Mouse (Mus musculus) MEL (cell line): Measurements from ENCODE around the gene Tie1. TPM values are rescaled to one million over a fixed set of nuclear protein-coding genes. Genes with fewer than 3 reads are reported as not detected.
"Not testable (repeated sequence)": the region's sequence is repeated elsewhere in the genome, so short reads cannot be mapped to it uniquely, and the experiment has no call there.

Experiments used
- DNase-seq: peaks from one replicate; pipeline ENCODE4 v3.0.0; 2011; ENCODE audit warnings: low read depth, low spot score
- H3K27ac ChIP-seq: 2 replicates; pipeline ENCODE4 v1.5.1; 2012; ENCODE audit warnings: low read depth, mild to moderate bottlenecking, control low read depth, low read length, moderate library complexity; ENCODE audit not compliant: control insufficient read depth
- H3K27me3 ChIP-seq, 2 experiments: fragments of 150-350 bp in 1 of 2; sonication (generic) in 1 of 2; 2 replicates each; pipeline ENCODE4 v1.6.1; 2012; ENCODE audit warnings: low read length in 2 of 2, mild to moderate bottlenecking in 2 of 2, improper control_type of control experiment in 1 of 2, moderate library complexity in 1 of 2; ENCODE audit not compliant: insufficient read depth in 2 of 2, control insufficient read depth in 1 of 2
- H3K36me3 ChIP-seq, 2 experiments: 2 replicates each; pipeline ENCODE4 v1.6.1; 2012 to 2014; ENCODE audit warnings: low read length in 2 of 2, improper control_type of control experiment in 1 of 2, inconsistent platforms in 1 of 2, mild to moderate bottlenecking in 1 of 2; ENCODE audit not compliant: insufficient read depth in 2 of 2, control insufficient read depth in 1 of 2
- H3K4me1 ChIP-seq, 2 experiments: fragments of 150-350 bp in 1 of 2; sonication (generic) in 1 of 2; 2 replicates each; pipeline ENCODE4 v1.6.1; 2012; ENCODE audit warnings: low read length in 2 of 2, improper control_type of control experiment in 1 of 2, mild to moderate bottlenecking in 1 of 2; ENCODE audit not compliant: insufficient read depth in 2 of 2, control insufficient read depth in 1 of 2
- H3K4me3 ChIP-seq, 2 experiments: fragments of 150-350 bp in 1 of 2; sonication (generic) in 1 of 2; 2 replicates each; pipeline ENCODE4 v1.5.1; 2012; ENCODE audit warnings: low read depth in 2 of 2, low read length in 2 of 2, mild to moderate bottlenecking in 2 of 2, moderate library complexity in 2 of 2, control low read depth in 1 of 2, improper control_type of control experiment in 1 of 2; ENCODE audit not compliant: control insufficient read depth in 1 of 2, insufficient read depth in 1 of 2
- H3K79me2 ChIP-seq: 2 replicates; pipeline ENCODE4 v1.6.1; 2012; ENCODE audit warnings: mild to moderate bottlenecking, low read length, moderate library complexity; ENCODE audit not compliant: control insufficient read depth, poor library complexity, insufficient read depth
- H3K9ac ChIP-seq: 2 replicates; pipeline ENCODE4 v1.6.1; 2012; ENCODE audit warnings: low read depth, mild to moderate bottlenecking, control low read depth, low read length, moderate library complexity; ENCODE audit not compliant: control insufficient read depth, poor library complexity, severe bottlenecking
- H3K9me3 ChIP-seq: fragments of 150-350 bp; sonication (generic); replicated peaks from 2 replicates; pipeline ENCODE4 v1.6.1; 2012; ENCODE audit warnings: mild to moderate bottlenecking, low read length, improper control_type of control experiment, moderate library complexity; ENCODE audit not compliant: insufficient read depth
- CHD1 ChIP-seq: IDR thresholded peaks from 2 replicates; pipeline ENCODE4 v1.6.1; 2012; ENCODE audit warnings: low read depth, mild to moderate bottlenecking, inconsistent platforms, low read length, improper control_type of control experiment
- E2F4 ChIP-seq: IDR thresholded peaks from 2 replicates; pipeline ENCODE4 v1.6.1; 2011; ENCODE audit warnings: low read depth, low read length, improper control_type of control experiment, borderline replicate concordance
- ELF1 ChIP-seq: IDR thresholded peaks from 2 replicates; pipeline ENCODE4 v1.6.1; 2014; ENCODE audit warnings: low read depth, mild to moderate bottlenecking, inconsistent platforms, low read length, improper control_type of control experiment, moderate library complexity
- GATA1 ChIP-seq: IDR thresholded peaks from 2 replicates; pipeline ENCODE4 v1.6.1; 2011; ENCODE audit warnings: low read depth, low read length, improper control_type of control experiment
- HCFC1 ChIP-seq: IDR thresholded peaks from 2 replicates; pipeline ENCODE4 v1.6.1; 2012; ENCODE audit warnings: low read depth, mild to moderate bottlenecking, inconsistent platforms, low read length, improper control_type of control experiment, moderate library complexity
- MAX ChIP-seq: IDR thresholded peaks from 2 replicates; pipeline ENCODE4 v1.6.1; 2011; ENCODE audit warnings: low read length, improper control_type of control experiment
- MAZ ChIP-seq: IDR thresholded peaks from 2 replicates; pipeline ENCODE4 v1.6.1; 2012; ENCODE audit warnings: low read depth, mild to moderate bottlenecking, inconsistent platforms, low read length, improper control_type of control experiment
- MXI1 ChIP-seq: IDR thresholded peaks from 2 replicates; pipeline ENCODE4 v1.6.1; 2011; ENCODE audit warnings: mild to moderate bottlenecking, low read depth, low read length, improper control_type of control experiment
- MYB ChIP-seq: IDR thresholded peaks from 2 replicates; pipeline ENCODE4 v1.6.1; 2011; ENCODE audit warnings: mild to moderate bottlenecking, low read depth, low read length, improper control_type of control experiment
- POLR2AphosphoS2 ChIP-seq: IDR thresholded peaks from 2 replicates; pipeline ENCODE4 v1.6.1; 2011; ENCODE audit warnings: low read length, improper control_type of control experiment
- RCOR1 ChIP-seq: IDR thresholded peaks from 2 replicates; pipeline ENCODE4 v1.6.1; 2012; ENCODE audit warnings: low read depth, mild to moderate bottlenecking, inconsistent platforms, low read length, improper control_type of control experiment
- TAL1 ChIP-seq: IDR thresholded peaks from 2 replicates; pipeline ENCODE4 v1.6.1; 2012; ENCODE audit warnings: mild to moderate bottlenecking, inconsistent platforms, low read length, moderate library complexity, mixed read lengths
- TBP ChIP-seq: IDR thresholded peaks from 2 replicates; pipeline ENCODE4 v1.8.0; 2011; ENCODE audit warnings: low read depth, low read length, improper control_type of control experiment
- TCF12 ChIP-seq: IDR thresholded peaks from 2 replicates; pipeline ENCODE4 v1.6.1; 2014; ENCODE audit warnings: low read depth, mild to moderate bottlenecking, inconsistent platforms, low read length, improper control_type of control experiment, moderate library complexity
- UBTF ChIP-seq: IDR thresholded peaks from 2 replicates; pipeline ENCODE4 v1.6.1; 2012; ENCODE audit warnings: low read depth, mild to moderate bottlenecking, inconsistent platforms, low read length, improper control_type of control experiment, moderate library complexity, borderline replicate concordance; ENCODE audit not compliant: insufficient read depth
- USF1 ChIP-seq: IDR thresholded peaks from 2 replicates; pipeline ENCODE4 v1.6.1; 2014; ENCODE audit warnings: low read depth, mild to moderate bottlenecking, inconsistent platforms, low read length, improper control_type of control experiment, moderate library complexity
- USF2 ChIP-seq, 2 experiments: IDR thresholded peaks; 2 replicates each; pipeline ENCODE4 v1.6.1; 2011 to 2012; ENCODE audit warnings: improper control_type of control experiment in 2 of 2, low read length in 2 of 2, borderline replicate concordance in 1 of 2, inconsistent platforms in 1 of 2, low read depth in 1 of 2, mild to moderate bottlenecking in 1 of 2; ENCODE audit not compliant: insufficient read depth in 1 of 2
- ZMIZ1 ChIP-seq: IDR thresholded peaks from 2 replicates; pipeline ENCODE4 v1.6.1; 2012; ENCODE audit warnings: low read depth, mild to moderate bottlenecking, inconsistent platforms, low read length, improper control_type of control experiment, moderate library complexity
- polyA plus RNA-seq, 2 experiments: library from polyadenylated mRNA; stranded (reverse) in 1 of 2; unstranded in 1 of 2; fragments of >175 nt in 1 of 2; fragments of >200 nt in 1 of 2; gene quantifications; 2 replicates each; pipeline versions ENCODE4 v1.2.1 to v1.2.4; 2012; ENCODE audit warnings: low replicate concordance in 2 of 2, low read depth in 1 of 2; ENCODE audit not compliant: insufficient read length in 2 of 2, insufficient read depth in 1 of 2, missing spikeins in 1 of 2
- total RNA-seq: library from RNA; depleted of rRNA; stranded (reverse); fragments of 300-350 nt; gene quantifications from 2 replicates; pipeline ENCODE4 v1.2.3, GENCODE M21; 2012

The Tie1 gene
- total and polyA plus RNA-seq, 3 experiments, result 0.03 TPM; not detected in 2

DNA sequence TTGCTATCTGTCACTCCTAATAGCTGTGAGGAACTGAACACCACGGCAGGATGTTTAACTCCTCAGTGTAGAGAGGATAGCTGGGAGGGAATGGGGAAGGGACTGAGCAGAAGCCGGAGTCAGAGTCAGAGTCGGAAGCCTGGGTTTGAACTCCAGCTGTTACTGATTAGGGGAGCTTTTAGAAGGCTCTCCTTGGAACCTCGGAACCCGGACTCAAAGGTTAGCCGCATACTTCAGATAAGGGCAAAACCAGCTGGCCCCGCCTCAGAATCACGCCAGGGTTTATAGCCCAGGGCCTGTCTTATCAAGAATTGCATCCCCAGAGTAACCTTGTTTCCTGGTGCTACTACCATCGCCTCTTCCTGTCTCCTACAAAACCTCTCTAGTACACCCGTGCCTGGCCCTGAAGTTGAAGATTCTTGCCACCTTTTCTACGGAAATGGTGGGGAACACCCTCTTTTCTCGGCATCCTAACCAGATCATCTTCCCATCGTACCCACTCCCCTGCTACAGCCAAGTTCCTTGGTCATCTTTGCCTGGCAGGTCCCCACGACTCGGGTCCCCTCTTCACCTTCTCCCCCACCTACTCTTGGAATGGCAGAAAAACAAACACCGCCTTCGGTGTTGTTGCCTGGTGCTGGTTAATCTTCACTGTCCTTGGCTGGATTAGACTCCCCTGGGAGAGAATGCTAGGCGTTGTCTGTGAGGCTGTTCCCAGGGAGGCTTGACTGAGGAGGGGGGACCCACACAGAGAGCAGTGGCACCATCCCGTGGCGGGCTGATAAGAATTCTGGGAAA is 27.0 kb upstream of the Tie1 start:
- no peak overlapping the region for H3K4me3 ChIP-seq
- no peaks in the 10 kb centered on the region for H3K9me3 ChIP-seq
- H3K79me2 ChIP-seq, result no peaks in the 10 kb centered on the region
- peaks cover 2 to 7% of the 10 kb centered on the region in 2 experiments; a peak in 3 of 4 replicates for H3K27me3 ChIP-seq
- no peaks in the 10 kb centered on the region for H3K36me3 ChIP-seq
- 0 out of 2 replicates have a peak, but pooled peaks have one; percentile 3 for TF ChIP-seq GATA1
- TF ChIP-seq RCOR1, result peak; percentile 50
- no peak for TF ChIP-seq UBTF
- H3K9ac ChIP-seq, result no peak overlapping the region
- no peak overlapping the region for H3K27ac ChIP-seq
- no peaks in the 10 kb centered on the region for H3K4me1 ChIP-seq
- DNase-seq, result peak; percentile 37

- DNase-seq, result no peak
- Histone ChIP-seq H3K4me3 (no peak overlapping the region), H3K9ac (no peak overlapping the region), H3K4me1 (no peaks in the 10 kb centered on the region), H3K79me2 (no peaks in the 10 kb centered on the region), H3K36me3 (no peaks in the 10 kb centered on the region), H3K9me3 (no peaks in the 10 kb centered on the region), H3K27me3 (peaks cover 0 to 2% of the 10 kb centered on the region in 2 experiments; a peak in 2 of 4 replicates), H3K27ac (no peak overlapping the region)
- no peak for TF ChIP-seq RCOR1
- TF ChIP-seq MXI1, result no peak
- no peak for TF ChIP-seq TCF12
- TF ChIP-seq ELF1, result no peak
- no peak for TF ChIP-seq E2F4
- no peak for TF ChIP-seq MAX
Measured at GRCm38 (mm10) chr4:118509050-118509449, 19.2 kb upstream of the Tie1 start.

GRCm38 (mm10) chr4:118507171-118507570 is 17.3 kb upstream of the Tie1 start:
- not testable (repeated sequence) for H3K79me2 ChIP-seq, H3K27ac ChIP-seq, DNase-seq, H3K9me3 ChIP-seq, H3K4me3 ChIP-seq, H3K36me3 ChIP-seq, H3K4me1 ChIP-seq, H3K27me3 ChIP-seq, H3K9ac ChIP-seq

DNA sequence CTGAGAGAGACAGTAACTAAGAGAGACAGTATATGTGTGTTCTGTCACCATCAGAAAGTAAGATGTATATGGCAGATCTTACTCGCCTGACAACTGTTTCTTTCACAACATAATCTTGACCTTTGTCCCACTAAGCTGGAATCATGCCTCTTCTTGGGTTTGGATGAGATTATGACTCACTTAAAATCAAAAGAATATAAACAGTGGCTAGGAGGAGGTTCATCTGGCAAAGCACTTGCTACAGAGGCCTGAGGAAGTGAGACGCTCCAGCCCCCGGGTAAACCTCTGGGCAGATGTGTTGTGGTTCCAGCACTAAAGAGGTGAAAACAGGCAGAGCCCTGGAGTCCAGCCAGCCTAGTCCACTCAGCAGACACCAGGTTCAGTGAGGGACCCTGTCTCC is 15.7 kb upstream of the Tie1 start:
- no peak for TF ChIP-seq TCF12
- TF ChIP-seq GATA1, result no peak
- no peak for TF ChIP-seq TAL1
- TF ChIP-seq USF1, result no peak
- TF ChIP-seq TBP, result no peak
- no peak for TF ChIP-seq USF2 (IDR thresholded peaks at IDR 0.05; ENCODE audit: borderline replicate concordance in 1 of 2, insufficient read depth in 1 of 2, low read depth in 1 of 2, low read length in 2 of 2)
- no peak for TF ChIP-seq MAZ
- no peak for TF ChIP-seq CHD1
- no peak for TF ChIP-seq MYB
- TF ChIP-seq ZMIZ1, result no peak
- TF ChIP-seq POLR2AphosphoS2, result no peak
- no peak for TF ChIP-seq HCFC1
- H3K9ac ChIP-seq, result no peak overlapping the region
- peaks cover 0 to 4% of the 10 kb centered on the region in 2 experiments; a peak in 2 of 4 replicates for H3K27me3 ChIP-seq
- no peaks in the 10 kb centered on the region for H3K36me3 ChIP-seq
- H3K9me3 ChIP-seq, result no peaks in the 10 kb centered on the region
- H3K4me3 ChIP-seq, result no peak overlapping the region
- no peaks in the 10 kb centered on the region for H3K4me1 ChIP-seq
- no peak overlapping the region for H3K27ac ChIP-seq
- no peak for DNase-seq
- no peaks in the 10 kb centered on the region for H3K79me2 ChIP-seq
